Mouse (Mus musculus) lung, embryonic 15.5 days (tissue): ENCODE measurements around the gene Anapc2. TPM values are rescaled to one million over a fixed set of nuclear protein-coding genes. Genes with fewer than 3 reads are reported as not detected.

Experiments
- ATAC-seq: fragments of 200-750 bp; cut with Nextera tagmentation; 2 replicates; pipeline ENCODE4 v1.8.0; 2017; ENCODE audit warnings: moderate number of reproducible peaks, borderline replicate concordance; ENCODE audit not compliant: low FRiP score, low TSS enrichment; ENCODE audit errors: extremely low read depth
- H3K27ac ChIP-seq: fragments of 300-500 bp; sonication (generic); 2 replicates; pipeline ENCODE4 v1.5.1; 2015; ENCODE audit warnings: moderate library complexity, mild to moderate bottlenecking, inconsistent platforms
- H3K27me3 ChIP-seq: fragments of 300-500 bp; sonication (generic); 2 replicates; pipeline ENCODE4 v1.6.1; 2015; ENCODE audit warnings: inconsistent platforms
- H3K36me3 ChIP-seq: fragments of 300-500 bp; sonication (generic); 2 replicates; pipeline ENCODE4 v1.6.1; 2015; ENCODE audit warnings: inconsistent platforms
- H3K4me1 ChIP-seq: fragments of 300-500 bp; sonication (generic); 2 replicates; pipeline ENCODE4 v1.6.1; 2015; ENCODE audit warnings: inconsistent platforms
- H3K4me2 ChIP-seq: fragments of 300-500 bp; sonication (generic); 2 replicates; pipeline ENCODE4 v1.6.1; 2015; ENCODE audit warnings: inconsistent platforms, mild to moderate bottlenecking, moderate library complexity
- H3K4me3 ChIP-seq: fragments of 300-500 bp; sonication (generic); 2 replicates; pipeline ENCODE4 v1.5.1; 2015; ENCODE audit warnings: mild to moderate bottlenecking, inconsistent platforms
- H3K9ac ChIP-seq: fragments of 300-500 bp; sonication (generic); 2 replicates; pipeline ENCODE4 v1.6.1; 2015; ENCODE audit warnings: inconsistent platforms
- H3K9me3 ChIP-seq: fragments of 300-500 bp; sonication (generic); 2 replicates; pipeline ENCODE4 v1.6.1; 2016; ENCODE audit warnings: inconsistent platforms
- WGBS: fragments of 180-500 bp; shearing (Covaris S2); methylation state at CpG from one replicate; pipeline ENCODE4 v1.1.7; 2015; 5-methylcytosine and 5-hydroxymethylcytosine counted together
- polyA plus RNA-seq: library from polyadenylated mRNA; unstranded; fragments of >200 nt; fragmentation: Nextera tagmentation; extraction: Ambion mirVana; gene quantifications from 2 replicates; pipeline ENCODE4 v1.2.1, GENCODE M21; 2015

The Anapc2 gene
- polyA plus RNA-seq, 1 experiment from 2014 or later: 136 TPM

DNA sequence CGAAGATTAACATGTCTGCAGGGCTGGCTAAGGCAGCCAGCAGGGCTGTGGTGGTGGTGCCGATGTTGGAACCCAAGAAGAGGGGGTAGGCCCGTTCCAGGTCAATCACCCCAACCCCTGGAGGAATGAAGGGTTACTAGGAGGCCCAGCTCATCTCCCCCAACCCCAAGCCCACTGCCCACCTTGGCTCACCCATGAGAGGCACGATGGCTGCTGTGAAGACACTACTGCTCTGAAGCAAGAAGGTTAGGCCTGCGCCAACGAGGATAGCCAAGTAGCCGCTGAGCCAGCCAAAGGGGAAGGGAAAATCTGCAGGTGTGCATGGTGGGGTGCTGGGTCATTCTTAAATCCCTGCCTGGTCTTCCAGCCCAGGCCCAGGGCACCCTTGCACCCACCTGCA is 41.7 kb upstream of the Anapc2 start:
- 85% methylated on average over 7 of the region's 7 CpGs for WGBS

DNA sequence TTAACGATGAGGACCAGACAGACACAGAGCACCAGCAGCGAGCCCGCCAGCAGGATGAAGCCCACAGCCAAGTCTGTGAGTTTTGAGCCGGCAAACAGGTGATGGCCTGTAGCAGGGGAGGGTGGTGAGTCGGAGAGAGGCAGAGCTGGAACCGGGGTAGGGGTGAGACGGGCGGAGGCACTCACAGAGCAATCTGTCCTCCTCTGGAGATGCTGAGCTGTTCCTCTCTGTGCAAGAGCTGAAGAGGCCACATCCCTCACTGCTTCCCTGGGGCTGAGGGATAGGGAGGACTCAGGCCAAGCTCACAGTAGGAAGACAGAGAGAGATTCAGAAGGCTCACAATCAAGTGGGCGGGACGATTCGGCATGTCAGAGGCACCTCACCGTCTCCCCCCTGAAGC is 41.2 kb upstream of the Anapc2 start:
- H3K27me3 ChIP-seq: peaks cover 13% of the 10 kb centered on the region
- 57% methylated on average over 12 of the region's 12 CpGs for WGBS
- no peak overlapping the region for H3K27ac ChIP-seq
- no peak overlapping the region for H3K4me3 ChIP-seq
- no peaks in the 10 kb centered on the region for H3K36me3 ChIP-seq
- H3K9me3 ChIP-seq: no peaks in the 10 kb centered on the region
- no peak overlapping the region for H3K9ac ChIP-seq
- no peak for ATAC-seq
- peaks cover 11% of the 10 kb centered on the region for H3K4me1 ChIP-seq
- H3K4me2 ChIP-seq: no peak overlapping the region

More for the DNA sequence above, 41.7 kb upstream of the Anapc2 start:
- Histone ChIP-seq H3K9ac (no peak overlapping the region), H3K4me3 (no peak overlapping the region), H3K4me2 (no peak overlapping the region), H3K4me1 (peaks cover 16% of the 10 kb centered on the region), H3K27me3 (peaks cover 10% of the 10 kb centered on the region), H3K27ac (no peak overlapping the region), H3K36me3 (no peaks in the 10 kb centered on the region), H3K9me3 (no peaks in the 10 kb centered on the region)
- ATAC-seq: no peak

DNA sequence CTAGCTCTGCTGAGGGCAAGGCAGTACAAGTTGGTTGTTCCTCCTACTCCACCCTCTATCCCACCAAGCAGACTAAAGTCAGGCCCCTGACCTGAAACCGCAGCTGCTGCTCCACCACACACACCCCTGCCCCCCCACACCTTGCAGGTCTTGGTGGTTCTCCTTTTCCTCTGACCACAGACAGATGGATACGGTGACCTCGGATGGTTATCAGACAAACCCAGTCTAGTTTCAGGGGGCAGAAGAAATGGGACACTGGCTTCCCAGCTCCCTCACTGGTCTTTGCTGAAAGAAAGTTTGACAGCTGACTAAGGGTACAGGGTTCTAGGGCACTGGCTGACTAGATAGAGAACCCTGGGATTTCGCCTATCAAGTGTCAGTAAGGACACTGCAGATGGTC is 38.9 kb upstream of the Anapc2 start:
- Histone ChIP-seq H3K9me3 (no peaks in the 10 kb centered on the region), H3K4me1 (peaks cover 5% of the 10 kb centered on the region; the same call in 1 of the 2 replicates), H3K27me3 (peaks cover 16% of the 10 kb centered on the region), H3K9ac (no peak overlapping the region), H3K27ac (no peak overlapping the region), H3K36me3 (no peaks in the 10 kb centered on the region), H3K4me3 (no peak overlapping the region), H3K4me2 (no peak overlapping the region)
- 71% methylated on average over 4 of the region's 4 CpGs for WGBS
- no peak for ATAC-seq

DNA sequence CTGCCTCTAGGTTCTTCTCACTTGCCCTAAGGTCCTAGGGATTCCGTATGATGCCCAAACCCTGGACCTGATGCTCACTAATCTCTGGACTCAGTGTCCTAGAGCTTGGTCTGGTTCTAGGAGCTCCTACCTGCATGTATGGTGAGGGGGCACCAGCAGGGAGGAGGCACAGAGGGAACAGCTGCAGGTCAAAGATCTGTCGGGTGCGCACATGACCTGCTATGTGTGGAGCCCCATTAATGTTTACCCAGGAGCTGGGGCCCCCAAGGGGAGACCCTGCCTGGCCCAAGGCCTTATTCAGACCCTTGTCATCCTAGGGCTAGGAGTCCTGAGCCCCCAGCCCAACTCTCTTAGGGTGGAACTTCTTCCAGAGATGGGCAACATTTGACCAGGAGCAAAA is 38.2 kb upstream of the Anapc2 start, which contains the start of gene Slc34a3:
Gene Slc34a3, minus strand, starts transcription at position 315 of the 400 bp plus-strand sequence.
- Histone ChIP-seq H3K4me1 (no peaks in the 10 kb centered on the region; the same call in 1 of the 2 replicates), H3K9ac (no peak within 1 kb of the TSS), H3K4me2 (no peak within 1 kb of the TSS), H3K27me3 (peaks cover 16% of the 10 kb centered on the region), H3K36me3 (no peaks in the 10 kb centered on the region), H3K27ac (no peak within 1 kb of the TSS), H3K4me3 (no peak within 1 kb of the TSS), H3K9me3 (no peaks in the 10 kb centered on the region)
- WGBS: 73% methylated on average over 3 of the region's 3 CpGs
- ATAC-seq: no peak

DNA sequence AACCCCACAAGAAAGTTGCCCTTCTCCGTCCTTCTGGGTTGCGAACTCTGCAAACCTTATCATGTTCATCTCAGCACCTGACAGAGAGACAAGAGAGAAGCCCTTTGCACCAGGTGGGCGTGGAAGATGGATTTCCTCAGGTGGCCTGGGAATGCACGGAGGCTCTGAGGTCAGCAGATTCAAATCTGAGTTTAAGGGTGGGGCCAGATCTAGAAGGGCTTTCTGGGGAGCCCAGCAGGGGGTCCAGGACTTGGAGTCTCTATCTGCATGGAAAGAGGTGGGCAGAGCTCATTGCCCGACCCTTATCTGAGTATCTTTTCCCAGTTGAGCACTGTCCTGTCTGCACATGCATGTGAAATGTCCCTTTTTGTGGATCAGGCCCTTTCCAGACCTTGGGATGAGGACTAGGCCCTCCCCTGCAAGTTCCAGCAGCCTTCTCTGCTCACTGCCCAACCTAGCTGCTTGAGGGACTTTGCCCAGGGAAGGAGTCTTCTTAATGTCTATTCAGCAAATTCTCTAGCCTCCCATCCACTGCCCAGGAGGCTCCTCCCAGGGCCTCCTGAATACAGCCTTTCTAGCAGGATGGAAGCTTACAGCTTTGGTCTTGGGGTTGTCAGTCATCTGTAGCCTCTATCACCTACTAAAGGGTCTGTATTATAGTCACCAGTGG is 37.6 kb upstream of the Anapc2 start:
- ATAC-seq: no peak
- H3K4me1 ChIP-seq: no peaks in the 10 kb centered on the region
- H3K36me3 ChIP-seq: no peaks in the 10 kb centered on the region
- H3K9ac ChIP-seq: no peak overlapping the region
- peaks cover 16% of the 10 kb centered on the region for H3K27me3 ChIP-seq
- H3K4me2 ChIP-seq: no peak overlapping the region
- H3K27ac ChIP-seq: no peak overlapping the region
- H3K4me3 ChIP-seq: no peak overlapping the region
- 45% methylated on average over 5 of the region's 5 CpGs for WGBS
- no peaks in the 10 kb centered on the region for H3K9me3 ChIP-seq

DNA sequence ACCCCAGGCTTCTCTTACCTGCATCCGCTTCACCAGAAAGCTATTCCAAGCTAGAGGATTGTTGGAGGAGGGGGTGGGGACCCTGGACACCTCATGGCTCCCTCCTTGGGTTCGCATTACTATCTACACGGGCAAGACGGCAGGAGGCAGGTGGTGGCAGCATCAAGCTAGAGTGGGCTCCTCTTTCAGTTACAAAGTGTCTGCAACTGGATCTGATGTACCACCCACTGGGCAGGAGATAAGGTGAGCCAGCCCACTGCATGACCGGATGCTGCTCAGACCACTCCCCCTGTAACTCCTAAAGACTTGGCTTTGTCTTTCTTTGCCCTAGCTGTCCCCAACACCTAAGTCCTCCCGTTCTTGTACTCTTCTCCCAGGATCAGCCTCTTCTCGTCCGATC is 35.7 kb upstream of the Anapc2 start, which contains the start of gene Rnf224:
Gene Rnf224, minus strand, starts transcription at position 174 of the 400 bp plus-strand sequence.
- 23% methylated on average over 8 of the region's 8 CpGs for WGBS
- Histone ChIP-seq H3K9ac (no peak within 1 kb of the TSS), H3K4me2 (no peak within 1 kb of the TSS), H3K4me3 (no peak within 1 kb of the TSS), H3K36me3 (no peaks in the 10 kb centered on the region), H3K27ac (no peak within 1 kb of the TSS), H3K27me3 (peaks cover 23% of the 10 kb centered on the region), H3K4me1 (peaks cover 13% of the 10 kb centered on the region), H3K9me3 (no peaks in the 10 kb centered on the region)
- ATAC-seq: no peak

DNA sequence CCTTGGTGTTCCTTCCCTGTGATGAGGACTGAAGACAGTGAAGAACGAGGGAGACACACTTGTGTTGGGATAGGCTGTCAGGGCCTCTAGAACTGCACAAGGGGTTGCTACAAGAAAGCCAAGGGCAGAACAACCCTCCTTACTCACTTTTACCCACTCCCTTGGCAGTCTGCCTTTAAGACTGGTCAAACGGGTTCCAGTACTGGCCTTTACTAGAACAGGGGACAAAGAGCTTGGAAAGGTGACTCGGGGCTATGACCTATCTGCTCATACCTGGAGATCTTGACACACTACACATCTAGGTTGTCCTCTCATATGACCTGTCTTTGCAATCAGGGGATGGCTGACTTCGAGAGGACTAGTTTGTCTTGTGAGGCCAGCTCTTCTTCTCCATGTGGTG is 34.8 kb upstream of the Anapc2 start:
- H3K9me3 ChIP-seq: no peaks in the 10 kb centered on the region
- no peak overlapping the region for H3K9ac ChIP-seq
- WGBS: 41% methylated on average over 4 of the region's 4 CpGs
- no peaks in the 10 kb centered on the region for H3K36me3 ChIP-seq
- no peak overlapping the region for H3K4me3 ChIP-seq
- ATAC-seq: no peak
- H3K4me1 ChIP-seq: peaks cover 22% of the 10 kb centered on the region
- H3K27ac ChIP-seq: no peak overlapping the region
- H3K27me3 ChIP-seq: peaks cover 31% of the 10 kb centered on the region
- no peak overlapping the region for H3K4me2 ChIP-seq

DNA sequence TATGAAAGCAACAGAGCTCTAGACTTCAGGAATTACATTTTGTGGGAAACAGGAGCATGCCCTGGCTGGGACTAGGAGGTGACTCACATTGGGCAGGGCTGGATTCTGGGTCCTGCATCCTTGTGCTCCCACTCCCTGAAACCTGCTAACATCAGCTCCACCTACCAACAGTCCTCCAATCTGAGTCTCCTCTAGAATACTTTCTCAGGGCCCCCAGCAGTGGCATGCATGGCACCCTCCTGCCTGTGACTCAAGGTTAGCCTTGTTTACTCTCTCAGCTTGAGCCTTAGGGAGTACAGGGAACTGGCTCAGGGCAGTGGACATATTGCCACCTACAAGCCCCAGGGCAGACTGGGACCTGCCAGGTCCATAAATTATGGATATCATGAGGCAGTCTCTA is 34.2 kb upstream of the Anapc2 start:
- H3K27me3 ChIP-seq: peaks cover 33% of the 10 kb centered on the region
- H3K4me2 ChIP-seq: no peak overlapping the region
- no peaks in the 10 kb centered on the region for H3K9me3 ChIP-seq
- ATAC-seq: no peak
- H3K4me1 ChIP-seq: peaks cover 27% of the 10 kb centered on the region
- H3K27ac ChIP-seq: no peak overlapping the region
- H3K36me3 ChIP-seq: no peaks in the 10 kb centered on the region
- no peak overlapping the region for H3K4me3 ChIP-seq
- H3K9ac ChIP-seq: no peak overlapping the region

DNA sequence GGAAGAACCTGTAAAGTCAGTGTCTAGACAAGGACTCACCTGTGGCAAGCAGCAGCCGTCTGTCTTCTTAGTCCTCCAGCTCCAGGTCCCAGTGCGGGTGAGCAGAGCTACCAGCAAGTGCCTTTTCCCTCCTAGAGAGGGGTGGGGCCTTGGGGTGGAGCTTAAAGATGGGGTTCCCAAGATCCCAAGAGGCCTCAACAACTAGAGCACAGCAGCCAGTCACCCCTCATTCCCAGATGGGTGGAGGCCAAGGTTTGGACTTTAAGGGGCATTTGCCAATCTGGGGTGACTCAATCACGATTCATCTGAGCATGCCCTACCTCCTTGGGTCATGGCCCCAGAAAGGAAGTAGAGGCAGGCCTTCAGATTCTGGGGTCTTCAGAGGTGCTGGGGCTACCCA is 32.5 kb upstream of the Anapc2 start:
- no peak overlapping the region for H3K4me2 ChIP-seq
- no peak for ATAC-seq
- no peak overlapping the region for H3K27ac ChIP-seq
- WGBS: 81% methylated on average over 3 of the region's 3 CpGs
- H3K36me3 ChIP-seq: no peaks in the 10 kb centered on the region
- H3K4me1 ChIP-seq: peaks cover 27% of the 10 kb centered on the region
- peaks cover 32% of the 10 kb centered on the region for H3K27me3 ChIP-seq
- no peak overlapping the region for H3K4me3 ChIP-seq
- no peaks in the 10 kb centered on the region for H3K9me3 ChIP-seq
- no peak overlapping the region for H3K9ac ChIP-seq

DNA sequence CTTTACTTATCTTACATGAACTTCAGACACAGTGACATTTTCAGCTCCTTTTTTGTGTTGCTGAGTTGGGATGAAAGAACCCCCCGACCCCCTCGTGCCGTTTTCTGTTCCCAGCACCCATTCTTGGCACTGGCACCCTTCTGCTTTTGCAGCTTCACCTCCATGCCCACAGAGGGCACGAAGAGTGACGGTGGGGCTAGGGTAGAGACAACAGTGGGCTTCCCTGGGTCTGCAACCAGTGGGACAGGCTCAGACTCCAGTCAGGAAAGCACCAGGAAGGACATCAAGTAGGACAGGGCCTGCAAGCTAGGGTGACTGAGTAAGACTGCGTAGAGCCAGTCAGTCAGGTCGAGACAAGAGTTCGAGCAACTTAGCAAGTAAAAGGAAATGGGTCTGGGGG is 32.0 kb upstream of the Anapc2 start:
- H3K9ac ChIP-seq: 0 out of 2 replicates have a peak overlapping the region, but pooled peaks have one; percentile 23
- H3K36me3 ChIP-seq: no peaks in the 10 kb centered on the region
- 51% methylated on average over 8 of the region's 8 CpGs for WGBS
- H3K4me3 ChIP-seq: peak overlapping the region; percentile 50
- no peaks in the 10 kb centered on the region for H3K9me3 ChIP-seq
- H3K4me1 ChIP-seq: peaks cover 27% of the 10 kb centered on the region
- H3K27me3 ChIP-seq: peaks cover 32% of the 10 kb centered on the region
- H3K4me2 ChIP-seq: peak overlapping the region; percentile 97
- peak overlapping the region; percentile 22; the same call in 1 of the 2 replicates for H3K27ac ChIP-seq
- 0 out of 2 replicates have a peak, but pooled peaks have one; percentile 8 for ATAC-seq

DNA sequence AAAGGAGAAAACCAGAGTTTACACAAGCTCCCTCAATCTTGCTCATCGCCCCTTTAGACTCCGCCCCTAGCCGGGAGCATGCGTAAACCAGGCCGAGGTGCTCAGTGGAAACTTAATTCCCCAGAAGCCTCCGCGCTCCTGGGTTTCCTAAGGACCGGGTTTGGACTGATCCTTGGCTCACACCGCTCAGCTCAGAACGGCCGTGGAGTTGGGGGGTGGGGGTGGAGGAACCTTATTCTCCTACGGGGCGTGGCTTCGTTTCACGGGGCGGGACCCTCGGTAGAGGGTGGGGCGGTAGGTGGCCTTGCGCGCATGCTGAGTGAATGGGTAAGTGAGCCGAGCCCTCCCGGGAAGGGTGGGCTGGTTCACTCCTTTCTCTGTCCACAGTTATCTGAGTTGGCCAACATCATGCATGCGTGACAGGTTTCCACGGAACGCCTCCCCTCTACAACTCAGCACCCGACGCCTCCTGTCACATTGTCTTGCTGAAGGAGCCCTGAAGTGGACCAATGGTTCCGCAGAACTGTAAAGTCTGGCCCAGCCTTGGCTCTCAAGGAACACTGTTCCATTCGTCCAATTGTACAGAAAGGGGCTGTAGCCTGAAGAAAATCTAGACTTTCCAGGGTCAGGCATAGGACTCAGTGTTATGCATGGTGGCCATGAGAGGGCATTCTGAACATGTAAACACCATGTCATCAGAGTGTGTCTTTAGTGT is 31.4 kb upstream of the Anapc2 start:
- no peaks in the 10 kb centered on the region for H3K9me3 ChIP-seq
- no peaks in the 10 kb centered on the region for H3K36me3 ChIP-seq
- peak overlapping the region; percentile 97 for H3K4me2 ChIP-seq
- peak; percentile 83 for ATAC-seq
- H3K9ac ChIP-seq: peak overlapping the region; percentile 23; the same call in 1 of the 2 replicates
- peak overlapping the region; percentile 22; the same call in 1 of the 2 replicates for H3K27ac ChIP-seq
- H3K27me3 ChIP-seq: peaks cover 30% of the 10 kb centered on the region
- peaks cover 27% of the 10 kb centered on the region for H3K4me1 ChIP-seq
- under 1% methylated on average over 29 of the region's 29 CpGs for WGBS
- H3K4me3 ChIP-seq: peak overlapping the region; percentile 50

DNA sequence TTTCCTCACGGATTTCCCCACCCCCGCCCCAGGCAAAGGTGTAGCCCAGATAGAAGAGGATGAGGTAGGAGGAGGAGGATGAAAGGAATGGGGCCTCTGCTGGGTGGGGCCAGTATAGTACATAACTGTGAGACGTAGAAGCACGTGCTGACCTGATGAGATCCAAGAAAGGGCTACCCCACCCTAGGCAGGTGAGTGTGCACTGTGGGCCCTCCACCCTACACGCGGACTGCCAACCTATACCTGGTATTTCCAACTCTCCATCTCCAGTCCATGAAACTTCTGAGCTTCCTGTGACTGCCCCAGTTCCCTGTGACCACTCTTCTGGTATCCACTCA is 30.9 kb upstream of the Anapc2 start:
- no peak overlapping the region for H3K9ac ChIP-seq
- no peaks in the 10 kb centered on the region for H3K9me3 ChIP-seq
- ATAC-seq: 0 out of 2 replicates have a peak, but pooled peaks have one; percentile 20
- peak overlapping the region; percentile 97 for H3K4me2 ChIP-seq
- no peak overlapping the region for H3K27ac ChIP-seq
- whole genome bisulfite sequencing: 12% methylated on average over 6 of the region's 6 CpGs
- H3K4me3 ChIP-seq: peak overlapping the region; percentile 50
- H3K4me1 ChIP-seq: peaks cover 27% of the 10 kb centered on the region
- H3K27me3 ChIP-seq: peaks cover 25% of the 10 kb centered on the region
- H3K36me3 ChIP-seq: no peaks in the 10 kb centered on the region
